Mouse (Mus musculus) CH12F3 (cell line): Measurements from ENCODE around the gene Ear6.
"Not testable (repeated sequence)": the region's sequence is repeated elsewhere in the genome, so short reads cannot be mapped to it uniquely, and the experiment has no call there.

Experiments used
- in situ Hi-C: fragments of 300-500 bp; cut with MboI; formaldehyde crosslinking; loops from 2 replicates; pipeline ENCODE4 v1.14.3; 2020; ENCODE audit warnings: low sequenced_read_pairs

The Ear6 gene

GRCm38 (mm10) chr14:51853399-51853798, at the start of gene Ear6:
TSS of gene Ear6 (plus strand) at chr14:51853699.
- in situ Hi-C loops, result no loop called here

GRCm38 (mm10) chr14:51826625-51827024, 26.9 kb upstream of the Ear6 start:
- in situ Hi-C loops, result loop anchor here (10.0 kb wide), 1 partner anchor 52 kb away; the partner anchor contains the start of gene Ang4

- in situ Hi-C loops, result loop anchor here (10.0 kb wide), 1 partner anchor 53 kb away; the partner anchor contains the start of gene Ang4
Measured at GRCm38 (mm10) chr14:51827842-51828241, 25.7 kb upstream of the Ear6 start.

GRCm38 (mm10) chr14:51829188-51829587, 24.3 kb upstream of the Ear6 start:
- in situ Hi-C loops, result loop anchor here (10.0 kb wide), 1 partner anchor 54 kb away; the partner anchor contains the start of gene Ang4

GRCm38 (mm10) chr14:51838480-51838879, 15.0 kb upstream of the Ear6 start:
- in situ Hi-C loops, result not testable (repeated sequence)

- in situ Hi-C loops, result no loop called here
Measured at GRCm38 (mm10) chr14:51842250-51842649, 11.2 kb upstream of the Ear6 start.

GRCm38 (mm10) chr14:51842781-51843180, 10.7 kb upstream of the Ear6 start:
- in situ Hi-C loops, result no loop called here

GRCm38 (mm10) chr14:51843882-51844281, 9.6 kb upstream of the Ear6 start:
- in situ Hi-C loops, result no loop called here

- in situ Hi-C loops, result no loop called here
Measured at GRCm38 (mm10) chr14:51846566-51846965, 6.9 kb upstream of the Ear6 start.

GRCm38 (mm10) chr14:51851006-51851405, 2.5 kb upstream of the Ear6 start:
- in situ Hi-C loops, result not testable (repeated sequence)

- in situ Hi-C loops, result not testable (repeated sequence)
Measured at GRCm38 (mm10) chr14:51855280-51855679, 1.8 kb downstream of the Ear6 start.

- in situ Hi-C loops, result not testable (repeated sequence)
Measured at GRCm38 (mm10) chr14:51863603-51864002, 10.1 kb downstream of the Ear6 start.

- in situ Hi-C loops, result no loop called here
Measured at GRCm38 (mm10) chr14:51870756-51871155, 17.3 kb downstream of the Ear6 start.

GRCm38 (mm10) chr14:51871741-51872140, 18.2 kb downstream of the Ear6 start:
- in situ Hi-C loops, result no loop called here

- in situ Hi-C loops, result no loop called here
Measured at GRCm38 (mm10) chr14:51877517-51877916, 24.0 kb downstream of the Ear6 start.

GRCm38 (mm10) chr14:51883527-51884030, 30.1 kb downstream of the Ear6 start:
- in situ Hi-C loops, result no loop called here

- in situ Hi-C loops, result no loop called here
Measured at GRCm38 (mm10) chr14:51884031-51884544, 30.6 kb downstream of the Ear6 start.

GRCm38 (mm10) chr14:51884598-51885331, 31.3 kb downstream of the Ear6 start, which contains the start of gene Mettl17:
TSS of gene Mettl17 (plus strand) at chr14:51884842.
- in situ Hi-C loops, result no loop called here

- in situ Hi-C loops, result no loop called here
Measured at GRCm38 (mm10) chr14:51886051-51886450, 32.6 kb downstream of the Ear6 start.

GRCm38 (mm10) chr14:51889833-51890232, 36.3 kb downstream of the Ear6 start:
- in situ Hi-C loops, result no loop called here

- in situ Hi-C loops, result no loop called here
Measured at GRCm38 (mm10) chr14:51892191-51892939, 38.9 kb downstream of the Ear6 start, which contains the start of gene Slc39a2. TSS of gene Slc39a2 (plus strand) at chr14:51892889.
